8 mouse cellular contexts compared by ENCODE assay signal in the genomic region with DNA sequence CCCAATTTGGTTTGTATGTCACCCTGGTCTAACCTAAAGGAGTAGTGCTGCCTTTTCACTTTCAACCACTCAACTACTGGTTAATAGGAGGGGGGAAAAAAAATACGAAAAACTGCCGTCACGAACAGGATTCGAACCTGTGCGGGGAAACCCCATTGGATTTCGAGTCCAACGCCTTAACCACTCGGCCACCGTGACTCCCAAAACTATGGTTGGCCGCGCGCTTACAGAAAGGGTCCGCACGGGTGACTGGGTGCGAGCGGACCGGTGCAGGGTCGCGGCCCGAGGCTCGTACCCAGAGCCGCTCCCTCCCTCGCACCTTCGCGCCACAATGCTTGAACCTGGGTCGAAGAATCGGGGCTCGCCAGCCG. TPM values are rescaled to one million over a fixed set of nuclear protein-coding genes. Genes with fewer than 3 reads are reported as not detected.
DNase-seq lines count a peak whose midpoint lies in the region; ATAC-seq lines count a peak whose summit lies in the region.

No protein-coding gene starts in this region.

- H3K4me3 ChIP-seq in intestine, embryonic 16.5 days (ENCODE audit: low read length), result peak overlapping the region; percentile 92
- peak overlapping the region; percentile 94 for H3K4me3 ChIP-seq in midbrain, embryonic 10.5 days

- H3K9ac ChIP-seq in intestine, embryonic 16.5 days (ENCODE audit: low read depth, low read length), result peak overlapping the region; percentile 92

- peak overlapping the region; percentile 98 for H3K27ac ChIP-seq in intestine, embryonic 16.5 days (ENCODE audit: low read length)
- peak overlapping the region; percentile 98 for H3K27ac ChIP-seq in midbrain, embryonic 10.5 days (replicated peaks)

- no peaks in the 10 kb centered on the region for H3K9me3 ChIP-seq in intestine, embryonic 16.5 days (ENCODE audit: control insufficient read depth, low read length)
- H3K9me3 ChIP-seq in midbrain, embryonic 10.5 days (replicated peaks), result no peaks in the 10 kb centered on the region

- H3K4me1 ChIP-seq in intestine, embryonic 16.5 days (ENCODE audit: control insufficient read depth, insufficient read depth, low read length), result peaks cover 12% of the 10 kb centered on the region; the same call in 1 of the 2 replicates
- H3K4me1 ChIP-seq in midbrain, embryonic 10.5 days, result peaks cover 13% of the 10 kb centered on the region

- H3K36me3 ChIP-seq in intestine, embryonic 16.5 days (ENCODE audit: control insufficient read depth, insufficient read depth, low read length), result peaks cover 7% of the 10 kb centered on the region
- H3K36me3 ChIP-seq in midbrain, embryonic 10.5 days, result peaks cover 25% of the 10 kb centered on the region

- DNase-seq in adrenal gland, adult (ENCODE audit: inconsistent age in 2 of 2, low spot score in 1 of 2), result peak; percentile 91 to 99
- DNase-seq in embryo, embryonic 10.5 days (ENCODE audit: low spot score), result peak; percentile 95
- peak; percentile 80 for DNase-seq in gastrocnemius, postnatal 25 days
- DNase-seq in left cerebral cortex, postnatal 36 days (ENCODE audit: low spot score in 2 of 2), result peak; percentile 90 to 92
- DNase-seq in midbrain, embryonic 10.5 days (ENCODE audit: low spot score), result peak; percentile 91
- DNase-seq in right cerebral cortex, postnatal 36 days (ENCODE audit: low spot score in 2 of 2), result peak; percentile 84
- DNase-seq in yolk sac, embryonic 10.5 days (ENCODE audit: low spot score), result peak; percentile 93

- peak; percentile 66 for ATAC-seq in intestine, embryonic 16.5 days

- WGBS in intestine, embryonic 16.5 days, result 0% methylated on average over 29 of the region's 29 CpGs
- WGBS in midbrain, embryonic 10.5 days, result under 1% methylated on average over 29 of the region's 29 CpGs

- intact Hi-C loops in left cerebral cortex, postnatal 36 days (cut with DNase I), result loop anchor here (2.0 to 10.0 kb wide), 5 partner anchors 34 to 244 kb away; partner anchors contain the start of genes Cs, Myl6, Nabp2 and Rnf41

- peak overlapping the region; percentile 54 for H3K4me2 ChIP-seq in intestine, embryonic 16.5 days (ENCODE audit: low read depth, low read length)

- H3K27me3 ChIP-seq in intestine, embryonic 16.5 days (replicated peaks; ENCODE audit: control insufficient read depth, insufficient read depth, low read length), result no peaks in the 10 kb centered on the region
- peaks cover 15% of the 10 kb centered on the region for H3K27me3 ChIP-seq in midbrain, embryonic 10.5 days (ENCODE audit: low read depth, poor library complexity, severe bottlenecking)

RNA-seq across cellular contexts. Expression of gene Smarcc2, which starts 0.7 kb away (rescaled TPM):
- 10 to 100 TPM; 40.7 to 43.9 TPM for total RNA-seq in gastrocnemius, postnatal 25 days (2021)
- 46.6 and 51.1 TPM in 2 replicates for polyA plus RNA-seq in intestine, embryonic 16.5 days (2015; fragmentation: Nextera tagmentation; extraction: Ambion mirVana)
- 100 to 1,000 TPM; 238 to 245 TPM for total RNA-seq in left cerebral cortex, postnatal 36 days (2021)
- polyA plus RNA-seq in midbrain, embryonic 10.5 days (2016; fragmentation: Nextera tagmentation; extraction: Ambion mirVana), result 75.2 and 110 TPM in 2 replicates

RNA-seq across cellular contexts. Expression of gene Myl6, which starts 35.6 kb away (rescaled TPM):
- 100 to 1,000 TPM; 179 to 253 TPM for total RNA-seq in gastrocnemius, postnatal 25 days (2021)
- polyA plus RNA-seq in intestine, embryonic 16.5 days (2015; fragmentation: Nextera tagmentation; extraction: Ambion mirVana), result 1,841 and 1,876 TPM in 2 replicates
- total RNA-seq in left cerebral cortex, postnatal 36 days (2021), result 100 to 1,000 TPM; 547 to 629 TPM
- polyA plus RNA-seq in midbrain, embryonic 10.5 days (2016; fragmentation: Nextera tagmentation; extraction: Ambion mirVana), result 833 and 890 TPM in 2 replicates

RNA-seq across cellular contexts. Expression of gene Myl6b, which starts 40.2 kb away (rescaled TPM):
- total RNA-seq in gastrocnemius, postnatal 25 days (2021), result 10 to 100 TPM; 20.3 to 38.5 TPM
- polyA plus RNA-seq in intestine, embryonic 16.5 days (2015; fragmentation: Nextera tagmentation; extraction: Ambion mirVana), result 2.8 TPM in 2 replicates
- 10 to 100 TPM; 26.3 to 27.0 TPM for total RNA-seq in left cerebral cortex, postnatal 36 days (2021)
- 1.8 and 2.9 TPM in 2 replicates for polyA plus RNA-seq in midbrain, embryonic 10.5 days (2016; fragmentation: Nextera tagmentation; extraction: Ambion mirVana)

RNA-seq across cellular contexts. Expression of gene Rnf41, which starts 46.9 kb away (rescaled TPM):
- 10 to 100 TPM; 10.7 to 11.5 TPM for total RNA-seq in gastrocnemius, postnatal 25 days (2021)
- 43.2 and 43.3 TPM in 2 replicates for polyA plus RNA-seq in intestine, embryonic 16.5 days (2015; fragmentation: Nextera tagmentation; extraction: Ambion mirVana)
- total RNA-seq in left cerebral cortex, postnatal 36 days (2021), result 10 to 100 TPM; 75.8 to 78.1 TPM
- polyA plus RNA-seq in midbrain, embryonic 10.5 days (2016; fragmentation: Nextera tagmentation; extraction: Ambion mirVana), result 42.0 and 49.2 TPM in 2 replicates

RNA-seq across cellular contexts. Expression of gene Nabp2, which starts 47.0 kb away (rescaled TPM):
- total RNA-seq in gastrocnemius, postnatal 25 days (2021), result 10 to 100 TPM; 44.7 to 47.9 TPM
- 104 TPM in 2 replicates for polyA plus RNA-seq in intestine, embryonic 16.5 days (2015; fragmentation: Nextera tagmentation; extraction: Ambion mirVana)
- total RNA-seq in left cerebral cortex, postnatal 36 days (2021), result 10 to 100 TPM; 88.8 to 91.6 TPM
- 149 and 151 TPM in 2 replicates for polyA plus RNA-seq in midbrain, embryonic 10.5 days (2016; fragmentation: Nextera tagmentation; extraction: Ambion mirVana)

Comparison
In these comparisons a context has a peak if more than half of its experiments do, and no peak if none do; other contexts are left out.
1. Peak in every context shown above with its lines: DNase-seq, ATAC-seq, H3K4me3 ChIP-seq and H3K27ac ChIP-seq.
2. RNA of gene Smarcc2, which starts 0.7 kb away (total RNA-seq): 238 to 245 TPM in left cerebral cortex, postnatal 36 days; 40.7 to 43.9 TPM in gastrocnemius, postnatal 25 days; every median in the first group is over 4 times any median in the second.